Mouse (Mus musculus) kidney, embryonic 16.5 days (tissue): ENCODE data around the gene Zbtb45. TPM values are rescaled to one million over a fixed set of nuclear protein-coding genes. Genes with fewer than 3 reads are reported as not detected.

Source experiments
- ATAC-seq: fragments of 200-750 bp; cut with Nextera tagmentation; 2 replicates; pipeline ENCODE4 v1.8.0; 2017; ENCODE audit warnings: moderate TSS enrichment; ENCODE audit not compliant: low FRiP score, low TSS enrichment
- H3K27ac ChIP-seq: fragments of 300-500 bp; sonication (generic); 2 replicates; pipeline ENCODE4 v1.5.1; 2014; ENCODE audit warnings: low read length
- H3K27me3 ChIP-seq: fragments of 300-500 bp; sonication (generic); 2 replicates; pipeline ENCODE4 v1.6.1; 2014; ENCODE audit warnings: low read length, control low read depth, mixed read lengths; ENCODE audit not compliant: insufficient read depth
- H3K36me3 ChIP-seq: fragments of 300-500 bp; sonication (generic); 2 replicates; pipeline ENCODE4 v1.6.1; 2014; ENCODE audit warnings: low read length, control low read depth, mixed read lengths; ENCODE audit not compliant: insufficient read depth
- H3K4me1 ChIP-seq: fragments of 300-500 bp; sonication (generic); 2 replicates; pipeline ENCODE4 v1.6.1; 2014; ENCODE audit warnings: low read length, control low read depth, mixed read lengths; ENCODE audit not compliant: insufficient read depth
- H3K4me2 ChIP-seq: fragments of 300-500 bp; sonication (generic); replicated peaks from 2 replicates; pipeline ENCODE4 v1.6.1; 2014; ENCODE audit warnings: low read depth, low read length
- H3K4me3 ChIP-seq: fragments of 300-500 bp; sonication (generic); 2 replicates; pipeline ENCODE4 v1.5.1; 2014; ENCODE audit warnings: mild to moderate bottlenecking, low read length
- H3K9ac ChIP-seq: fragments of 300-500 bp; sonication (generic); replicated peaks from 2 replicates; pipeline ENCODE4 v1.6.1; 2014; ENCODE audit warnings: low read length
- H3K9me3 ChIP-seq: fragments of 300-500 bp; sonication (generic); 2 replicates; pipeline ENCODE4 v1.6.1; 2016; ENCODE audit warnings: low read length, control low read depth
- WGBS: fragments of 180-500 bp; shearing (Covaris S2); extraction: QIAGEN DNeasy Blood & Tissue Kit; methylation state at CpG from one replicate; pipeline ENCODE4 v1.1.7; 2014; 5-methylcytosine and 5-hydroxymethylcytosine counted together
- polyA plus RNA-seq: library from polyadenylated mRNA; unstranded; fragments of >200 nt; fragmentation: Nextera tagmentation; extraction: Ambion mirVana; gene quantifications from 2 replicates; pipeline ENCODE4 v1.2.1, GENCODE M21; 2015

Gene Zbtb45
- polyA plus RNA-seq: 28.3 and 29.2 TPM in 2 replicates

DNA sequence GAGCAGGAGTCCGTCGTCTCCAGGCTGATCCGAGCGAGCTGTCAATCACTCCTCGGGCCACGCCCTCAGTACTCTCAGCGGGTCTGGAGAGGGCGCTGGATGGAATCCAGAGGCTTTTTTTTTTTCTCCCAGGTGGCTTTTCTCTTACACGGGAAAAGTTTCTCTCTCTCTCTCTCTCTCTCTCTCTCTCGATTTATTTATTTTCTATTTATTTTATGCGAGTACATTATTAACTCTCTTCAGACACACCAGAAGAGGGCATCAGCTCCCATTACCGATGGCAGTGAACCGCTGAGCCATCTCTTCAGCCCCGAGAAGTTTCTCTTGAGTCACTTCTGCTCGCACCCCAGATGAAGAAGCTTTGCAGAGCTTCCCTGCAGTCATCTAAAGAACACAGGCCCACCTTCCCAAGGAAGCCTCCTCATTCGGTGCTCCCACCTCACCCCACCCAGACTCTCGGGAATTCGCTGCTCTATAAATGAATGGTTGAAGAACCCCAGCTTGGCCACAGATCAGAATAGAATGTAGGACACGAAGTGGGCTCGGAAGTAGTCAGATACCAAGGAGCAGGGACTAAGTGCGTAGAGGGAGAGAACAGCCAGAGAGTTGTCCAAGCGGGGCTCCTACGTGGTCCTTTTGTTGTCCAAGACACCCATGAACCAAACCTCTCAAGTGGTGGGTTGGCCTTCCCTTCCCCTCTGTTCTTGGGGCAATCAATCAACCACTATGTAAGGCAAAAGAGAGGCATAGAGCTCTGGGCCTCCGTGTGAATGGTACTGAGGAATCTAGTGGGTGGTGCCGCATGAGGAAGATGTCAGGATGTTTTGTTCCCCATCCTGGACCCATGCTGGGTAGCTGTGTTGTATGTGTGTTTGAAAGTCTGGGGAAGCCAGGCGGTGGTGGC, at the start of gene Zbtb45:
Gene Zbtb45, minus strand, starts transcription at position 30 of the 904 bp plus-strand sequence.
- 12% methylated on average over 26 of the region's 26 CpGs for WGBS
- Histone ChIP-seq H3K27ac (peak within 1 kb of the TSS; percentile 99), H3K27me3 (no peaks in the 10 kb centered on the region), H3K36me3 (peaks cover 23% of the 10 kb centered on the region), H3K4me1 (peaks cover 31% of the 10 kb centered on the region), H3K9me3 (no peaks in the 10 kb centered on the region), H3K4me2 (peak within 1 kb of the TSS; percentile 66), H3K9ac (peak within 1 kb of the TSS; percentile 94), H3K4me3 (peak within 1 kb of the TSS; percentile 77)
- no peak for ATAC-seq

DNA sequence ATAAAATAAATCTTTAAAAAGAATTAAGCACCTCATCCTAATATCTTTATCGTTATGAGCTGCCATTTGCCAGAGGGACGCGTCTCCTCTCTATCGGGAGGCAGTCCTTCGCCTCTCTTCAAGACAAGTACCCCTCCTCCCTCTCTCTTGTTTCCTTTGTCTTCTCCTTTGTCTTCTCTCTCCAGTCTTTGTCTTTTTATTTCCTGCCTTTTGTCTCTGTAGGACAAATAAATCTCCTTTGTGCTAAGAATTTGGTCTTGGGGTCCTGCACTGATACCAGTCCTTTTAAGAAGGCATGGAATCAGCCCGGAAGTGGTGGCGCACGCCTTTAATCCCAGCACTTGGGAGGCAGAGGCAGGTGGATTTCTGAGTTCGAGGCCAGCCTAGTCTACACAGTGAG, 49.7 kb upstream of the Zbtb45 start:
- H3K4me3 ChIP-seq: no peak overlapping the region
- H3K4me2 ChIP-seq: no peak overlapping the region
- H3K4me1 ChIP-seq: no peaks in the 10 kb centered on the region
- no peaks in the 10 kb centered on the region for H3K27me3 ChIP-seq
- no peak for ATAC-seq
- no peaks in the 10 kb centered on the region for H3K36me3 ChIP-seq
- H3K9ac ChIP-seq: no peak overlapping the region
- WGBS: 92% methylated on average over 9 of the region's 9 CpGs
- H3K9me3 ChIP-seq: no peaks in the 10 kb centered on the region
- no peak overlapping the region for H3K27ac ChIP-seq

DNA sequence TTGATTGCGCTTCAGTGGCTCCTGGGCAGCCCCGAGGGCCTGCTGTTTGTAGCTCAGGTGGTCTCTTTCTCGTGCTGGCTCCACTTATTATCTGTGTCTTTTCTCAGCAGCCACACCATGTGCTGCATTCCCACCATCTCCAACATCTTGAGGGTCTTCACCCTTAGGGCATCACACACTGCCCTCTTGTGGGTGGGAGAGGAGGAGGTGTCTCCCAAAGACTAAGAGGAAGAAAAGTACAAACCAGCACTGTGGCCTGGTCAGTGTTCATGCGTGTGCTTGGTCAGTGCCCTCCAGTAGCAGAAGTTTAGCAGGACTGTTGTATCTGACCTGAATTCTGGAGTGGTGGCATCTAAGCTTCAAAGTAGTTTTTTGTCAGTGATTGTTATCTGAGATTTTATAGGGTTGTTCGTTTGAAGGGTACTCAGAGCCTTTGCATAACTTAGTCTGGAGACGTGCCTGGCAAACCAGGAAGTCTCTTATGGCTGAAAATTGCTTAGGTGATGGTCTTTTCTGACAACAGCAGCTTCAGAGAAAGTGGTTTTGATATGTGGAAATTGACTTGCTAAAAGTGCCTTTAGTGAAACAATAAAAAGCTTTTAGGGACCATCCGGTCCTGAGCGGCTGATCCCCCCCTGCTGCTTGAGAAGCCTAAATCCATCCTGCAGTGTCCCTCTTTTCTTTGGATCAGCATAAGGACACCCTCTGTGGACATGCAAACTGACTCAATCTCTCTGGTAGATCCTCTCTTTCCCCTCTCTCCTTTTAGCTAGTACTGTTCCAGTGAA, 47.3 kb upstream of the Zbtb45 start:
- no peaks in the 10 kb centered on the region for H3K36me3 ChIP-seq
- 50% methylated on average over 8 of the region's 8 CpGs for WGBS
- H3K4me1 ChIP-seq: peaks cover 3% of the 10 kb centered on the region; the same call in 1 of the 2 replicates
- no peak for ATAC-seq
- H3K27ac ChIP-seq: no peak overlapping the region
- H3K4me3 ChIP-seq: no peak overlapping the region
- no peaks in the 10 kb centered on the region for H3K27me3 ChIP-seq
- no peaks in the 10 kb centered on the region for H3K9me3 ChIP-seq
- H3K4me2 ChIP-seq: no peak overlapping the region
- no peak overlapping the region for H3K9ac ChIP-seq

DNA sequence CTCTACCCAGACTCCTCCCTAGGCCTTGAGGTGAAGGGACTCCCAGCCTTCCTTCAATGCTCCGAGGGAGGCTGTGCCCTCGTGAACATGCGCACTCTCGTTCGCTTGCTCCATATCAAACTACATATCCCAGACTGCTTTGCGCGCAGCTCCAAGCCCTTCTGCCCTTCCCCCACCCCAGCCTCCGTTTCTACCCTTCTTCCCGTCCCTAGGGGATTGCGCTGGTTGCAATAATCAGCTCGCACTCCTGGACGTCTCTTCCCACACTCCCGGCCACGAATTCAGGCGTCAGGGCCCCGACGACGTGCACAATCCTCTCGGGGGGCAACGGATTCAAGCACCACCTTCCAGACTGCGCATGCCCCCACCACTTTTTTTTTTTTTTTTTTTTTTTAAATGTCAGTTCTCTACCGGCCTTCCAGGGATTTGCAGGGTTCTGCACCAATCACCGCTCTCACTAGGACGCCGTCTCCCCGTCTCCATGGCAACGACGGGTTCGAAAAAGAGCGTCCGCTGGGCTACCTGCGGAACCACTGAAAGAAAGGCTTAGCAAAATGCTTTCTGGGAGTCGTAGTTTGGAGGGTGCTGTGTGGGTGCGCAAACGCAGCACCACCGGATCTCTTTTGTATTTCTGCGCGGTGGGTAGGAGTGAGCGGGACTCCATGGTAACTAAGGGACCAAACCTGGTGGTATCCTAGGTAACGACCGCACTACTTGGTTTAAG, 44.6 kb upstream of the Zbtb45 start, which contains the start of gene Mzf1:
Gene Mzf1, minus strand, starts transcription at position 478 of the 724 bp plus-strand sequence.
- H3K36me3 ChIP-seq: no peaks in the 10 kb centered on the region

DNA sequence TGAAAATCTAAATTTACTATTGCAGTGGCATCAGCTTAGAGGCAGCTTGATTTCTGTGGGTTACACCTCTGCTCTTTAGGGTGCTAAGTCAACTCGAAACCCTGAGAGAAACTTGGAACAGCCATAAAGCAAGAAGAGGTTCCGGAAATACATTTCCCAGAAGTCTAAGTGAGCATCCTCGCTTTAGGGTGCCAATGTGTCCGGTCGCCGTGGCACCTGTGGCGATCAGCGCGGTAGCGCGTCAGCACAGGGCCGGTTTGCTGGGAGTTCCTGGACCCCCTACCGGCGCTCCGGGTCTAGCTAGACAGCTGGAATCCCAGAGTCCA, 44.1 kb upstream of the Zbtb45 start:
- Histone ChIP-seq H3K4me2 (peak overlapping the region; percentile 54), H3K4me3 (peak overlapping the region; percentile 67), H3K27ac (peak overlapping the region; percentile 87; the same call in 1 of the 2 replicates), H3K36me3 (no peaks in the 10 kb centered on the region), H3K4me1 (peaks cover 3% of the 10 kb centered on the region; the same call in 1 of the 2 replicates), H3K9me3 (no peaks in the 10 kb centered on the region), H3K27me3 (no peaks in the 10 kb centered on the region), H3K9ac (peak overlapping the region; percentile 82)
- WGBS: 2% methylated on average over 15 of the region's 15 CpGs
- no peak for ATAC-seq

More for the DNA sequence above, 44.6 kb upstream of the Zbtb45 start, which contains the start of gene Mzf1:
- H3K9me3 ChIP-seq: no peaks in the 10 kb centered on the region
- peak within 1 kb of the TSS; percentile 54 for H3K4me2 ChIP-seq
- H3K9ac ChIP-seq: peak within 1 kb of the TSS; percentile 82
- peak within 1 kb of the TSS; percentile 67 for H3K4me3 ChIP-seq
- ATAC-seq: peak; percentile 95
- H3K4me1 ChIP-seq: peaks cover 3% of the 10 kb centered on the region; the same call in 1 of the 2 replicates
- H3K27me3 ChIP-seq: no peaks in the 10 kb centered on the region
- 0% methylated on average over 41 of the region's 41 CpGs for whole genome bisulfite sequencing
- H3K27ac ChIP-seq: peak within 1 kb of the TSS; percentile 87

DNA sequence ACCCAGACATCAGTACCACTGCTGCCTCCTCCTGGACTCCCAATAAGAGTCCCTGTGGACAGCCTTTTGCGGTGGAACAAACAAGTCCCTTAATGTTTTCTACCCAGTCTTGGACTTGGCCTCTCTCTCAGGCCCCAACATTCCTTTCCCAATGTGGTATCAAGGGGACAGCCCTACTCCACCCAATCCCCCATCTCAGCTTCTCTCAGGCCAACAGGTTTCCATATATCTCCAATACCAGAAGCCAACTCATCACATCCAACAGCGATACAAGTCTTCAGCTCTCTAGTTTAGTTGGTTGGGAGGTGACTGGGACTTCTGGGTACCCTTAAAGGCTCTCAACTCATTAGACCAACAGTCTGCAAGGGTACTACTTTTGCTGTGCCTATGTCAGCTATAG, 43.7 kb upstream of the Zbtb45 start:
- no peak overlapping the region for H3K9ac ChIP-seq
- ATAC-seq: no peak

DNA sequence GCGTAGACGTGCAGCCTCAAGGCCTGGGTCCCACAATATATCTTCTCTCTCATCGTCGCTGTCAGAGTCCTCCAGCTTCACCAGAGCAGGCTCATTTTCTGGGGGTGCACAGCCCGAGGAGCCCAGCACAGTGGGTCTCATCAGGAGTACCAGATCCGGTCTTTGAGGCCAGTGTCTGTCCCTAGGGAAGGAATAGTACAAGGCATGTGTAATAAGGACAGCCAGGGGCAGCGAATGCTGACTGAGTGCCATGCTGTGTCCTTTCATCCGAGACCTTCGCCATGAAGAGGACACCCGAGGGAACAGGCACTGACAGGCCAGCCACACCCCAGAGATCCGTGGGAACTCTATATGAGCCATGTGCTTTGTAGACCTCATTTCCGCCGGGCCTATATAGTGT, 43.2 kb upstream of the Zbtb45 start:
- Histone ChIP-seq H3K9me3 (no peaks in the 10 kb centered on the region), H3K4me3 (no peak overlapping the region), H3K27me3 (no peaks in the 10 kb centered on the region), H3K4me1 (peaks cover 3% of the 10 kb centered on the region; the same call in 1 of the 2 replicates), H3K9ac (no peak overlapping the region), H3K27ac (no peak overlapping the region), H3K36me3 (no peaks in the 10 kb centered on the region), H3K4me2 (no peak overlapping the region)
- no peak for ATAC-seq
- 86% methylated on average over 13 of the region's 13 CpGs for WGBS

More for the DNA sequence above, 43.7 kb upstream of the Zbtb45 start:
- WGBS: 98% methylated on average over 2 of the region's 2 CpGs
- Histone ChIP-seq H3K9me3 (no peaks in the 10 kb centered on the region), H3K4me2 (peak overlapping the region; percentile 54), H3K4me3 (peak overlapping the region; percentile 67), H3K4me1 (peaks cover 3% of the 10 kb centered on the region; the same call in 1 of the 2 replicates), H3K27ac (no peak overlapping the region), H3K27me3 (no peaks in the 10 kb centered on the region), H3K36me3 (no peaks in the 10 kb centered on the region)

DNA sequence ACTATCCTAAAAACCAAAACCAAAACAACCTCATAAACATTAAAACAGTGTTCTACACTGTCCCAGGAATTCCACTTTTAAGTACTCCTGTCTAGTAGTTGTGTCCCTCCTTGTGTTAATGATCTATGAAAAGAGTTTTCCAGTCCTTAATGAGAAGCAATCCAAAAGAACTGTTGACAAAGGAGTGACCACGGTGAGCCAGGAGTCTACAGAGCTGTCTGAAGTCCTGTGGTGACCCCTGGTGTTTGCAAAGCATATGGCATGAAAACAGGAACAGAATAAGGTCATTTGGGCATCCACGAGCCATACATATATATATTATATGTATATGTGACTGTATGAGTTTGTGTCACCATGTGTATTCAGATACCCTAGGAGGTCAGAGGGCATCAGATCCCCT, 36.2 kb upstream of the Zbtb45 start:
- no peak overlapping the region for H3K4me3 ChIP-seq
- 1% methylated on average over 2 of the region's 2 CpGs for WGBS
- peak; percentile 44 for ATAC-seq
- H3K9ac ChIP-seq: no peak overlapping the region
- H3K4me1 ChIP-seq: peaks cover 11% of the 10 kb centered on the region; the same call in 1 of the 2 replicates
- peaks cover 29% of the 10 kb centered on the region for H3K27me3 ChIP-seq
- H3K27ac ChIP-seq: no peak overlapping the region
- H3K4me2 ChIP-seq: no peak overlapping the region
- no peaks in the 10 kb centered on the region for H3K9me3 ChIP-seq
- H3K36me3 ChIP-seq: no peaks in the 10 kb centered on the region

DNA sequence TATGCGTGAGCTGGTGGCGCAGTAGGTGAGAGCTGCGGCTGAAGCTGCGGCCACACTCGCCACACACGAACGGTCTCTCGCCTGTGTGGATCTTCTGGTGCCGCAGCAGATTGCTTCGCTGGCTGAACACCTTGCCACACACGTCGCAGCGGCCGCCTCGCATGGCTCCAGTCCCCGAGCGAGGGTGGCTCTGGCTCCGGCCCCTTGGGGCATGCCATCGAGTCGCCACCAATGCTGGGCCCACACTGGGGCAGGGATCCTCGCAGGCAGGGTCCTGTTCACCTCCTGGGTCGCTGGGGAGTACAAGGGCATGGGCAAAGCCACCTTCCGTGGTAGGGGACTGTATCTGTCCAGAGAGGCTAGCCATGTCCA, 34.4 kb upstream of the Zbtb45 start:
- H3K9me3 ChIP-seq: no peaks in the 10 kb centered on the region
- ATAC-seq: peak; percentile 22
- H3K36me3 ChIP-seq: no peaks in the 10 kb centered on the region
- H3K27ac ChIP-seq: no peak overlapping the region
- H3K4me3 ChIP-seq: peak overlapping the region; percentile 47
- peaks cover 13% of the 10 kb centered on the region for H3K4me1 ChIP-seq
- peak overlapping the region; percentile 75 for H3K4me2 ChIP-seq
- H3K27me3 ChIP-seq: peaks cover 29% of the 10 kb centered on the region
- peak overlapping the region; percentile 58 for H3K9ac ChIP-seq
- 3% methylated on average over 23 of the region's 23 CpGs for WGBS
